Mouse (Mus musculus) limb, embryonic 14.5 days (tissue): ENCODE data around the gene Gm20518. TPM values are rescaled to one million over a fixed set of nuclear protein-coding genes. Genes with fewer than 3 reads are reported as not detected.
A peak's percentile ranks its signal among the peaks of the same experiment; 100 is the strongest.

Experiments used
- ATAC-seq: fragments of 200-750 bp; cut with Nextera tagmentation; 2 replicates; pipeline ENCODE4 v1.8.0; 2017; ENCODE audit warnings: low read depth, moderate number of reproducible peaks, moderate TSS enrichment; ENCODE audit not compliant: low FRiP score
- DNase-seq: peaks from one replicate; pipeline ENCODE4 v3.0.0-alpha.2; 2015; ENCODE audit warnings: low spot score
- H3K27ac ChIP-seq: fragments of 300-500 bp; sonication (generic); replicated peaks from 2 replicates; pipeline ENCODE4 v1.5.1; 2014; ENCODE audit warnings: low read depth, mild to moderate bottlenecking, low read length, moderate library complexity, mixed read lengths
- H3K27me3 ChIP-seq: fragments of 300-500 bp; sonication (generic); 2 replicates; pipeline ENCODE4 v1.6.1; 2014; ENCODE audit warnings: low read length, mixed read lengths; ENCODE audit not compliant: control insufficient read depth, insufficient read depth
- H3K36me3 ChIP-seq: fragments of 300-500 bp; sonication (generic); 2 replicates; pipeline ENCODE4 v1.6.1; 2014; ENCODE audit warnings: mild to moderate bottlenecking, low read length, moderate library complexity, mixed read lengths; ENCODE audit not compliant: control insufficient read depth, insufficient read depth
- H3K4me1 ChIP-seq: fragments of 300-500 bp; sonication (generic); 2 replicates; pipeline ENCODE4 v1.6.1; 2014; ENCODE audit warnings: antibody characterized with exemption, low read length, mixed read lengths; ENCODE audit not compliant: control insufficient read depth, insufficient read depth
- H3K4me2 ChIP-seq: fragments of 300-500 bp; sonication (generic); replicated peaks from 2 replicates; pipeline ENCODE4 v1.6.1; 2014; ENCODE audit warnings: low read depth, mild to moderate bottlenecking, low read length, moderate library complexity; ENCODE audit not compliant: severe bottlenecking
- H3K4me3 ChIP-seq: fragments of 300-500 bp; sonication (generic); replicated peaks from 2 replicates; pipeline ENCODE4 v1.5.1; 2014; ENCODE audit warnings: low read length
- H3K9ac ChIP-seq: fragments of 300-500 bp; sonication (generic); 2 replicates; pipeline ENCODE4 v1.6.1; 2014; ENCODE audit warnings: mild to moderate bottlenecking, low read depth, low read length, moderate library complexity; ENCODE audit not compliant: severe bottlenecking
- H3K9me3 ChIP-seq: fragments of 300-500 bp; sonication (generic); 2 replicates; pipeline ENCODE4 v1.6.1; 2016; ENCODE audit warnings: low read length; ENCODE audit not compliant: control insufficient read depth
- POLR2A ChIP-seq: fragments of 200-500 bp; IDR thresholded peaks from 2 replicates; pipeline ENCODE4 v1.8.0; 2012; ENCODE audit warnings: inconsistent platforms, mild to moderate bottlenecking, moderate library complexity, borderline replicate concordance; ENCODE audit not compliant: insufficient read depth, insufficient read length; ENCODE audit errors: extremely low read depth
- WGBS: fragments of 180-500 bp; shearing (Covaris S2); extraction: QIAGEN DNeasy Blood & Tissue Kit; methylation state at CpG from one replicate; pipeline ENCODE4 v1.1.7; 2014; 5-methylcytosine and 5-hydroxymethylcytosine counted together
- polyA plus RNA-seq, 2 experiments: library from polyadenylated mRNA; depleted of rRNA in 1 of 2; stranded (reverse) in 1 of 2; unstranded in 1 of 2; fragments of >200 nt; fragmentation: Nextera tagmentation in 1 of 2; extraction: Ambion mirVana in 1 of 2; gene quantifications; 2 replicates each; pipeline versions ENCODE4 v1.2.1 to v1.2.3; 2012 to 2014

Gm20518 gene
- polyA plus RNA-seq, 2 experiments, result 0.22 to 2.1 TPM

DNA sequence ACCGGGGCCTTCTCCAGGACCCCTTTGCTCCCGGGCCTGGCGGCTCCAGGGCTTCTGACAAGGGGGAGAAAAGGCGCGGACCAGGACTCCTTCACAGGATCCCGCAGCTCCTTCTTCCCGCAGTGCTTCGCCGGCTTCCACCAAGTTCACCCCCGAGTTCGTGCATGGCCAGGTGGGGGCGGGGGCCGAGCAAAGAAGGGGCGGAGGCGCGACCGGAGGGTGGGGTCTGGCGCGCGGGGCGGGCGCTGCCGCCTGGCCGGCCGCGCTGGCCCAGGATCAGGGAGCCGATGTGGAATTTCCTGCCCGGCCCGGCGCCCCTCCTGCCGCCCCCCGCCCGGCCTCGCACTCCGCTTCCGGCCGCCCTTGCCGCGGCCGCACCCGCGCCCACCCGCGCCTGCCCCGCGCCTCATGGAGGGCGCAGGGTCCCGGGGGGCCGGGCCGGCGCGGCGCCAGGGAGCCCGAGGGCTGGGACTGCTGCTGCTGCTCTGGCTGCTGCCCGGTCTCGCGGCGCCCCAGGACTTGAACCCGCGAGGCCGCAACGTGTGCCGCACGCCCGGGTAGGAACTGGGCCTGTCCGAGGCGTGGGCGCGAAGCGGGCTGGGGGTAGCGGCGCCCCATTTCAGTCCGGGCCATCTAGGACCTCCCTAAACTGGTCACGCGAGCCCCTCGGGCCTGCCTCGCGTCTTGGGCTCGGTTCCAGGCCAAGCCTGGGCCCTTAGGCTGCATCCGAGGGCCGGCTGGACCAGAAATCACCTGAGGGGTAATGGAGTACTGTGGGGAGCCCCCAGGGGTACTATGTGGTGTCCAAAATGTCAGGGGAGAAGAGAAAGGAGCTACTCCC, 94.3 kb downstream of the Gm20518 start, which contains the start of gene Scarf2:
Gene Scarf2 (plus strand): TSS at position 312 of the 841 bp plus-strand sequence.
- H3K4me3 ChIP-seq, result peak within 1 kb of the TSS; percentile 95
- no peaks in the 10 kb centered on the region for H3K9me3 ChIP-seq
- H3K27me3 ChIP-seq, result 0 out of 2 replicates have a peak, but pooled peaks cover 5% of the 10 kb centered on the region
- peak within 1 kb of the TSS; percentile 96 for H3K27ac ChIP-seq
- peak; percentile 80 for DNase-seq
- peak; percentile 82 for ATAC-seq
- H3K4me1 ChIP-seq, result peaks cover 46% of the 10 kb centered on the region
- WGBS, result under 1% methylated on average over 57 of the region's 81 CpGs
- H3K4me2 ChIP-seq, result peak within 1 kb of the TSS; percentile 81
- 0 out of 2 replicates have a peak, but pooled peaks have one; percentile 22 for TF ChIP-seq POLR2A
- peak within 1 kb of the TSS; percentile 98 for H3K9ac ChIP-seq
- peaks cover 22% of the 10 kb centered on the region for H3K36me3 ChIP-seq

DNA sequence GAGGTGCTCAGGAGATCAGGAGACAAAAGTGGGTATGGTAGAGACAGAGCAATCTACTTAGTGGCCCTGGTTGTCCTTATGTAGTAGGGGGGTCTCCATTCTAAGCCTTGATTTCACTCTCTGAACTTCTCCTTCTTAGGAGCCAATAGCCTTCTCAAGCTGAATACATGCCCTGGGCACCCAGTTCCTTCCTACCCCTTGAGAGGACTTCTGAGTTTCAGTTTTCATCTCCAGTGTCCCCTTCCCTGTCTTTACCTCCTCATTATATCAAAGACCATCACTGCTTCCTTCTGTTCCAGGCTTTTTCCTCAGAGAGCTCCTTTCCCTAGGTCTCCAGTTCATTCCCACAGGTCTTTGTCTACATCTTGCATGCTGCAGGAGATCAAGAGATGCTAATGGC, 95.0 kb downstream of the Gm20518 start:
- H3K27ac ChIP-seq, result peak overlapping the region; percentile 96
- H3K9me3 ChIP-seq, result no peaks in the 10 kb centered on the region
- no peak for DNase-seq
- H3K36me3 ChIP-seq, result peaks cover 27% of the 10 kb centered on the region
- H3K9ac ChIP-seq, result peak overlapping the region; percentile 98
- H3K4me2 ChIP-seq, result peak overlapping the region; percentile 81
- ATAC-seq, result no peak
- H3K27me3 ChIP-seq, result no peaks in the 10 kb centered on the region
- H3K4me1 ChIP-seq, result peaks cover 39% of the 10 kb centered on the region
- TF ChIP-seq POLR2A, result no peak
- peak overlapping the region; percentile 95 for H3K4me3 ChIP-seq

DNA sequence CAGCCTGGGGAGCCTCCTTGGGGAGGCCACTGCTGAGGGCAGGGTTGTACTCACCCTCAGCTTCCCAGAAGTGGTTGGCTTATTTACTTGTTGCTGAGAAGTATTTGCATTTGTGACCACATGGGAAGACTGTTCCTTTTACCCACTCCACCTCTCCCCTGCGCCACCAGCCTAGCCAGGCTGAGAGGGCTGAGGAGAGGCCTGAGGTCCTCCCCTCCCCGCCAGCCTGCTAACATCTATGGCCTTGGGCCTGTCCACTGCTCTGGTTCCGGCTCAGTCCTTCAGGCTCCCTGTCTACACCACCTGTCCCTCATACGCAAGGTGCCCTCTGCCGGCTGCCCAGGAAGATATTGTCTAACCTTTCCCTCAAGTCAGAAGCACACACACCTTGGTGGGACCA, 95.8 kb downstream of the Gm20518 start:
- Histone ChIP-seq H3K9ac (no peak overlapping the region), H3K4me2 (no peak overlapping the region), H3K27ac (0 out of 2 replicates have a peak overlapping the region, but pooled peaks have one; percentile 96), H3K4me1 (peaks cover 30% of the 10 kb centered on the region), H3K4me3 (no peak overlapping the region), H3K27me3 (no peaks in the 10 kb centered on the region), H3K36me3 (peaks cover 36% of the 10 kb centered on the region), H3K9me3 (no peaks in the 10 kb centered on the region)
- DNase-seq, result no peak
- TF ChIP-seq POLR2A, result no peak
- ATAC-seq, result no peak
- WGBS, result 62% methylated on average over 5 of the region's 5 CpGs

DNA sequence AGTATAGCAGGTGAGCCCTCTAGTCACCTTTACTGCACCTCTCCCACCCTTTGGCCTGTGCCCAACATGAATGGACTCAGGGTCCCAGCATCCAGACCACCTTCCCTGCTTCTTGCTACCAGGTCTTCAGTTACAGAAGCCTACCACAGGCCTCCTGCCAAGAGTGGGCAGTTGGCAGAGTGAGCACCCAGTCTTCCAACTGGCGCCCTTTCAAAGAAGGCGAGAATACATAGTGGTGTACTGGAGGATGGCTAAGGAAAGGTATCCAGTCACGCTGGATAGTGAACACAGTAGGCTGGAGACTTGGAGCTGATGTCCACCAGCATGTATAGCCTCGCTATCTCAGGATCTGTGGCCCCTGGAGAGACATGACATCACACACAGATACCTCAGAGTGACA, 97.4 kb downstream of the Gm20518 start:
- H3K4me2 ChIP-seq, result no peak overlapping the region
- H3K9me3 ChIP-seq, result no peaks in the 10 kb centered on the region
- 88% methylated on average over 4 of the region's 4 CpGs for WGBS
- DNase-seq (no peak), ATAC-seq (no peak)
- H3K36me3 ChIP-seq, result peaks cover 45% of the 10 kb centered on the region
- H3K9ac ChIP-seq, result no peak overlapping the region
- H3K4me3 ChIP-seq, result no peak overlapping the region
- peaks cover 16% of the 10 kb centered on the region for H3K4me1 ChIP-seq
- no peak for TF ChIP-seq POLR2A
- no peak overlapping the region for H3K27ac ChIP-seq
- H3K27me3 ChIP-seq, result no peaks in the 10 kb centered on the region

DNA sequence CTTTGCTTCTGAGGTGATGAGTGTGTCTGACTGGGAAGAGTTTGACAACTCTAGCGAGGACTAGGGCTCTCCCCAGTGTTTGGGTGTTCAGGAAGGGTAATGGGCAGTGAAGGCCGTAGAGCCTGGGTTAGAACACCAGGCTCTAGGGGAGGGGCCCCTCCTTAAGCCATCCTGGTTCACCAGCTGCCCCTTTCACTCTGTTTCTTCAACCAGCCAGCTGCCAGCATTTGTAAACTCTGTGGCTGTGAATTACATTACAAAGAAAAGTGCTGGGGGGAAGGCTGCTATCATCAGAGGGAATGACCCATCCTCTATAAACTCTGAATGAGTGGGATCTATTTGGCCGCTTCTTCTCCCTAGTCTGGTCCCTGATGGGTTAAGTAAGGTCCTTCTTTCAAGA, 98.7 kb downstream of the Gm20518 start:
- no peak for DNase-seq
- Histone ChIP-seq H3K27ac (no peak overlapping the region), H3K4me2 (no peak overlapping the region), H3K27me3 (no peaks in the 10 kb centered on the region), H3K4me1 (peaks cover 12% of the 10 kb centered on the region), H3K9me3 (no peaks in the 10 kb centered on the region), H3K36me3 (peaks cover 57% of the 10 kb centered on the region), H3K4me3 (no peak overlapping the region), H3K9ac (no peak overlapping the region)
- no peak for ATAC-seq
- 49% methylated on average over 3 of the region's 3 CpGs for WGBS
- TF ChIP-seq POLR2A, result no peak

DNA sequence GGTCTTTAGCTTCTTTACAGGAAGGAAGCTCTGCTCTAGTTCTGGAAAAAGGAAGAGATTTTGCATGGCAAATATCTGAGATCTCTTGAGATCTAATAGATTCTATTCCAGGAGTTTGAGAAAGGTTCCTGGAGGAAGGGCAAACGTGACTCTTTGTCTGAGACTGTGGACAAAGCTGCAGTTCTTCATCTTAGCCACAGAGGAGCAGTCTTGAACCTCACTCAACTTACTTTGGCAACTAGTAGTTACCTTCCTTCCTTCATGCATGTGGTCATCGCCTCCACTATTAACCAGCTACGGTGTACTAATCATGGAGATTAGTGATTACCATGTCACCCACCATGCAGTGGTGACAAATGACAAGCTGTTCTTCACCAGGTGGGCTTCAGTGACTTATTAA, 106.1 kb downstream of the Gm20518 start:
- Histone ChIP-seq H3K4me1 (no peaks in the 10 kb centered on the region), H3K36me3 (peaks cover 90% of the 10 kb centered on the region), H3K9me3 (no peaks in the 10 kb centered on the region), H3K9ac (no peak overlapping the region), H3K27me3 (no peaks in the 10 kb centered on the region), H3K4me2 (no peak overlapping the region), H3K27ac (no peak overlapping the region), H3K4me3 (no peak overlapping the region)
- no peak for DNase-seq
- no peak for TF ChIP-seq POLR2A
- ATAC-seq, result no peak
- 48% methylated on average over 3 of the region's 3 CpGs for WGBS

Other genes starting within 250 kb of the Gm20518 start
- 7.9 and 8.9 TPM in 2 replicates for gene Ccdc74a, start 245.2 kb downstream of the Gm20518 start, polyA plus RNA-seq (2012; rRNA removed)
- gene Ccdc74a, start 245.2 kb downstream of the Gm20518 start, polyA plus RNA-seq (2014; fragmentation: Nextera tagmentation; extraction: Ambion mirVana), result 6.5 and 7.0 TPM in 2 replicates
- 84.6 and 121 TPM in 2 replicates for gene Med15, start 158.8 kb downstream of the Gm20518 start, polyA plus RNA-seq (2012; rRNA removed)
- 41.6 and 44.0 TPM in 2 replicates for gene Med15, start 158.8 kb downstream of the Gm20518 start, polyA plus RNA-seq (2014; fragmentation: Nextera tagmentation; extraction: Ambion mirVana)
- gene Klhl22, start 132.1 kb downstream of the Gm20518 start, polyA plus RNA-seq (2012; rRNA removed), result 124 and 176 TPM in 2 replicates
- gene Klhl22, start 132.1 kb downstream of the Gm20518 start, polyA plus RNA-seq (2014; fragmentation: Nextera tagmentation; extraction: Ambion mirVana), result 87.2 and 101 TPM in 2 replicates
- gene Scarf2, start 94.4 kb downstream of the Gm20518 start, polyA plus RNA-seq (2012; rRNA removed), result 232 and 360 TPM in 2 replicates
- gene Scarf2, start 94.4 kb downstream of the Gm20518 start, polyA plus RNA-seq (2014; fragmentation: Nextera tagmentation; extraction: Ambion mirVana), result 51.3 and 64.9 TPM in 2 replicates
- gene B830017H08Rik, start 58.5 kb downstream of the Gm20518 start, polyA plus RNA-seq (2012; rRNA removed), result 0.49 and 0.58 TPM in 2 replicates
- gene B830017H08Rik, start 58.5 kb downstream of the Gm20518 start, polyA plus RNA-seq (2014; fragmentation: Nextera tagmentation; extraction: Ambion mirVana), result 0.17 and 0.69 TPM in 2 replicates
- gene Car15, start 53.3 kb downstream of the Gm20518 start, polyA plus RNA-seq (2012; rRNA removed), result 8.6 and 11.5 TPM in 2 replicates
- gene Car15, start 53.3 kb downstream of the Gm20518 start, polyA plus RNA-seq (2014; fragmentation: Nextera tagmentation; extraction: Ambion mirVana), result 3.2 and 3.4 TPM in 2 replicates
- 0.01 and 0.04 TPM in 2 replicates for gene Tssk1, start 2.6 kb upstream of the Gm20518 start, polyA plus RNA-seq (2012; rRNA removed)
- 0.07 TPM in 1 of 2 replicates, not detected in the other for gene Tssk1, start 2.6 kb upstream of the Gm20518 start, polyA plus RNA-seq (2014; fragmentation: Nextera tagmentation; extraction: Ambion mirVana)
- gene Dgcr2, start 6.9 kb upstream of the Gm20518 start, polyA plus RNA-seq (2012; rRNA removed), result 116 and 185 TPM in 2 replicates
- gene Dgcr2, start 6.9 kb upstream of the Gm20518 start, polyA plus RNA-seq (2014; fragmentation: Nextera tagmentation; extraction: Ambion mirVana), result 90.2 and 95.8 TPM in 2 replicates
- gene Tssk2, start 7.0 kb upstream of the Gm20518 start, polyA plus RNA-seq (2012; rRNA removed), result not detected in 2 replicates
- 0.14 TPM in 1 of 2 replicates, not detected in the other for gene Tssk2, start 7.0 kb upstream of the Gm20518 start, polyA plus RNA-seq (2014; fragmentation: Nextera tagmentation; extraction: Ambion mirVana)
- 38.7 and 42.2 TPM in 2 replicates for gene Ess2, start 19.7 kb upstream of the Gm20518 start, polyA plus RNA-seq (2012; rRNA removed)
- gene Ess2, start 19.7 kb upstream of the Gm20518 start, polyA plus RNA-seq (2014; fragmentation: Nextera tagmentation; extraction: Ambion mirVana), result 33.1 and 33.5 TPM in 2 replicates
- gene Gsc2, start 23.4 kb upstream of the Gm20518 start, polyA plus RNA-seq (2012; rRNA removed), result 0.10 TPM in 1 of 2 replicates, not detected in the other
- not detected in 2 replicates for gene Gsc2, start 23.4 kb upstream of the Gm20518 start, polyA plus RNA-seq (2014; fragmentation: Nextera tagmentation; extraction: Ambion mirVana)
- gene Slc25a1, start 36.5 kb upstream of the Gm20518 start, polyA plus RNA-seq (2012; rRNA removed), result 55.0 and 68.0 TPM in 2 replicates
- 70.4 and 73.9 TPM in 2 replicates for gene Slc25a1, start 36.5 kb upstream of the Gm20518 start, polyA plus RNA-seq (2014; fragmentation: Nextera tagmentation; extraction: Ambion mirVana)
- not detected in 2 replicates for gene Vpreb2, start 88.8 kb upstream of the Gm20518 start, polyA plus RNA-seq (2012; rRNA removed)
- not detected in 2 replicates for gene Vpreb2, start 88.8 kb upstream of the Gm20518 start, polyA plus RNA-seq (2014; fragmentation: Nextera tagmentation; extraction: Ambion mirVana)
- 69.0 and 76.0 TPM in 2 replicates for gene Dgcr6, start 161.2 kb upstream of the Gm20518 start, polyA plus RNA-seq (2012; rRNA removed)
- gene Dgcr6, start 161.2 kb upstream of the Gm20518 start, polyA plus RNA-seq (2014; fragmentation: Nextera tagmentation; extraction: Ambion mirVana), result 106 and 110 TPM in 2 replicates
- 19.6 and 20.6 TPM in 2 replicates for gene Prodh, start 198.5 kb upstream of the Gm20518 start, polyA plus RNA-seq (2012; rRNA removed)
- 8.9 and 10.2 TPM in 2 replicates for gene Prodh, start 198.5 kb upstream of the Gm20518 start, polyA plus RNA-seq (2014; fragmentation: Nextera tagmentation; extraction: Ambion mirVana)
- gene Rtn4r, start 236.0 kb upstream of the Gm20518 start, polyA plus RNA-seq (2012; rRNA removed), result 17.3 and 25.0 TPM in 2 replicates
- gene Rtn4r, start 236.0 kb upstream of the Gm20518 start, polyA plus RNA-seq (2014; fragmentation: Nextera tagmentation; extraction: Ambion mirVana), result 7.6 and 8.7 TPM in 2 replicates